Mouse (Mus musculus) kidney, postnatal 36 days (tissue): ENCODE measurements around the gene Rasa2.
A peak's percentile ranks its signal among the peaks of the same experiment; 100 is the strongest.

Experiments
- DNase-seq, 2 experiments: peaks; one replicate each; pipeline ENCODE4 v3.0.0; 2021 to 2022; ENCODE audit warnings: mixed read lengths in 2 of 2

Gene Rasa2

DNA sequence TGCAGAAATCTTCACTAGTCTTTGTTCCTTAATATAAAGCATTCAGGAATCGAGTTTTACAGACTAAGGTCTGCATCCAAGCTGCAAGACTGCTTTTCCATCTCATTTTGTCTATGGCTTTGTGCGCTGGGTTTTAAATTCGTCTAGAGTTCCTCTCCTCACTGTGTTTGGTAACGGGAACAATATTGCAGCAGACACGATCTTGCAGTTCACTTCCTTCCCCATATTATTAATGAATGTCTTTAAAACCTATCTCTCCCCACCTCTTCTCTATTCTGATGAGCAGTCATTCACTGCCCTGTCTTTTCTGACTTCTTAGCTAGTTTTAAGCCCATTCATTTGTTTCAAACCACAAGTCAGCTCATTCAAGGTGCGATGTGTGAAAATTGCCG, 5.7 kb upstream of the Rasa2 start:
- no peak for DNase-seq

DNA sequence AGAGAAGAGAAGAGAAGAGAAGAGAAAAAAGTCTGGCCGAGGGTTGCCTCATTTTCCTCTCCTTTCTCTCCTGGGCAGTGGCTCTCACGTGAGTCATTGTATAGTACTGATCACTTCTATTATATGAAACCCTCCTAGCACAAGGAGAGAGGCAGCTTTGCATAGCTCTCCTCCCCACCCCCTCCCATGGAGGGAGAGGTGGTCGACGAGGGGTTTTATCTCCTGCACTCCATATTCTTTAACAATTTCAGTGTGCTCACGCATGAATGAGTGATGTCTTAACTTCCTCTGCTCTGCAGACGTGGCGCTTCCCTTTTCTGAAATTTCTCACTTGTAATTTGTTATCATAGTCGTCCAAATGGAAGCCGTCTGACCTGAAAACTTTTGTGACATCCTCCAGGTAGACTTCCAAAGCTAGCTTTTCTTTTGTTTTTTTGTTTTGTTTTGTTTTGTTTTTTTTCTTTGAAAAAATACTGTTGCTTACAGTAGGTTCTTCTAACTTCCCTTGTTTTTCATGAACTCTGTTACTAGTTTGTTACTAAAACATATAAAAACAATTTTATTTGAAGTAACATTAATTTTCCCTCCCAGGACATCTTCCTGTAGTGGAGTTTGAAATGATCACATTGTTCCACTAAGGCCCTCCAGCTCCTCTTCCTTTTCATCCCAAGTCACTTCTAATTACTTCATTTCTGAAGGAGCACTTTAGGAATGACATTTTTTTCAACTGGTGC, 5.2 kb upstream of the Rasa2 start:
- DNase-seq: no peak

DNA sequence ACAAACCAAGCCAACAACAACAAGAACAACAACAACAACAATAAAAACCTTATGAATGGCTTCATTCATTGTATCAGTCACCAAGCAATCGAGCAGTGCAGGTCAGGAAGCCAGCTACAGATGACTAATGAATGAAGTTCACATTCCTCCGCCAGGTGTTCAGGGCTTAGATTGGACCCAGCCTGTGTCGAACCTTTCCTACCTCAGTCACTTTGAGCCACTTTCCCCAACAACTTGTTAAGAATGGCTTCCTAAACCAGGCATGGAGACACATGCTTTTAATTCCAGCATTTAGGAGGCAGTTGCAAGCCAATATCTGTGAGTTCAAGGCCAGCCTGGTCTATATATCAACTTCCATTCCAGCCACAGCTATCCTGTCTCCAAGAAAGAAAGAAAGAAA, 4.5 kb upstream of the Rasa2 start:
- DNase-seq: no peak

DNA sequence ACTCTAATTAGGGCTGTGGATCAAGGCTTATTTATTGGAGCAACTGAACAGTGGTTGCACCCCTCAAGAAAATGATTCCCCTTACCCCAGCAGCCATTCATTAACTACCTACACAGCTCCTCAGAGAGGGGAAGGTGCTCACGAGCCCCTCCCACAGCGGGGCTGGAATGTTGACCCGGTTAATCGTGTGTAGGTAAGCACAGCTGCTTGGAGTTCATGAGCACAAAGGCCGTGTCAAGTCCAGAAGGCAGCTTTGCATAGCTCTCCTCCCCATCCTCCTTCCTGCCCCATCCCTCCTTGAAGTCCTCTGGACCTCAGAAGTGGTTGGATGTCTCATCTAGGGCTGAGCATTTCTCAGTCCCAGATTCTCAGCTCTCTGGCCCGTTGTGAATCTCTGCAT, 3.8 kb upstream of the Rasa2 start:
- peak; percentile 80 to 90 for DNase-seq

DNA sequence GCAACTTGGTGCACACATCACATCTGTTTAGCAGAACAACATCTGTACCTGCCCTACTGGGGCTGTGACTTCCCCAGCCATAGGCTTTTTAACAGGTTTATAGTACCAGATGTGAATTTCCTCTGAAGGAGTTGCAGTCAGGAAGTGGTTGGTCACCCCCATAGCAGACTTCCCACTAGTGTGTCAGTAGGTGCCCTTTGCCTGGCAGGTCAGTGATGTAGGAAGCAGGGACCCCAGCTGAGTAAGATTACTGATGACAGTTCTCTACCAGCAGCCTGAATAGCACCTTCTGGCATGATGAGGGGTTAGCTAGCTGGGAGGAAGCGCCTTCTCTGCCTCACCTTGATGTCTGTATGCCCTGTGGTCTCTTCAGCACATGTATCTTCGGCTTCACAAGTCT, 2.4 kb upstream of the Rasa2 start:
- DNase-seq: no peak

DNA sequence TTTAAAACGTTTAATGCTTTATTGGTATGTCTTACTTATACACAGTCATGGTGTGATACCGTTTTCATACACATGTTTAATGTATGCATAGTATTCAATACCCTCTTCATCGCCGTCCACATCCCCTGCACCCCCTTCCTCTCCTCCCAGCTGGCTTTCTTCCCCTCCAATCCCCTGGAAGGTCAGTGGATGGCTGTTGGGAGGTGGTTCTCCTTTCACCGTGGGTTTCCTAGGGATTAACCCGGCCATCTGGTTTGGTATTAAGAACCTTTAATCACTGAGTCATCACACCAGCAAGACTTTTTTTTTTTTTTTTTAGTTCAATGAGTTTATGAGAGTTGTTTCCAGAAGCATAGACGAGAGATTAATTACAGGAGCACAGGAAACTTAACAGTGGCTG, 1.3 kb upstream of the Rasa2 start:
- DNase-seq: peak; percentile 66 to 76

DNA sequence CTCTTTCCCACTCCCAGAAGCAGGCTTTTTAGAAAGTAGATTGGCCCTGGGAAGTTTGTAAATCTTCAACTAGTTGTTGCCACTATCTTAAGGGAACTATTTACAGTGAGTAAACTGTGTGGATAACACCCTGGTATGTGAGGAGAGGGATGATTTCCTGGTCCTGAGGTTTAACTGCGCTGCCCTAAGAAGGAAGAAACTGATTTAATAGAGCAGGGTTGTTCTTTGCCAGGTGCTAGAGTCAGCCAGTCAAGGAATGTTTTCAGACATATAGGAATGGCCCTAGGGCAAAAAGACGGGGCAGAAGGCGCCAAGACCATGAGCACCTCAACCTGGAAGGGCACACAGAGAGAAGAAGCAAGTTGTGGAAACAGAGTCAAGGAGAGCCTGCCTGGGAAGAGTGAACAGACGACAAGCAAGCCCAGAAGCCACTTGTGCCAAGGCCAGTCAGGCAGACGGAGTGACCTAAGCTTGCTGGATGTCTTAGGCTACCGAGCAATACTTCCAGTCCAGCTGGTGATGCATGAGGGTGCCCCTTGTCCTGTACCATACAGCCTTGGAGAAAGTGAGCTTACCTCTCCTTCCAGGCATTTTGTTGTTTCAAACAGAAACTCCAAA, 765 bp upstream of the Rasa2 start:
- peak; percentile 41 to 48 for DNase-seq

DNA sequence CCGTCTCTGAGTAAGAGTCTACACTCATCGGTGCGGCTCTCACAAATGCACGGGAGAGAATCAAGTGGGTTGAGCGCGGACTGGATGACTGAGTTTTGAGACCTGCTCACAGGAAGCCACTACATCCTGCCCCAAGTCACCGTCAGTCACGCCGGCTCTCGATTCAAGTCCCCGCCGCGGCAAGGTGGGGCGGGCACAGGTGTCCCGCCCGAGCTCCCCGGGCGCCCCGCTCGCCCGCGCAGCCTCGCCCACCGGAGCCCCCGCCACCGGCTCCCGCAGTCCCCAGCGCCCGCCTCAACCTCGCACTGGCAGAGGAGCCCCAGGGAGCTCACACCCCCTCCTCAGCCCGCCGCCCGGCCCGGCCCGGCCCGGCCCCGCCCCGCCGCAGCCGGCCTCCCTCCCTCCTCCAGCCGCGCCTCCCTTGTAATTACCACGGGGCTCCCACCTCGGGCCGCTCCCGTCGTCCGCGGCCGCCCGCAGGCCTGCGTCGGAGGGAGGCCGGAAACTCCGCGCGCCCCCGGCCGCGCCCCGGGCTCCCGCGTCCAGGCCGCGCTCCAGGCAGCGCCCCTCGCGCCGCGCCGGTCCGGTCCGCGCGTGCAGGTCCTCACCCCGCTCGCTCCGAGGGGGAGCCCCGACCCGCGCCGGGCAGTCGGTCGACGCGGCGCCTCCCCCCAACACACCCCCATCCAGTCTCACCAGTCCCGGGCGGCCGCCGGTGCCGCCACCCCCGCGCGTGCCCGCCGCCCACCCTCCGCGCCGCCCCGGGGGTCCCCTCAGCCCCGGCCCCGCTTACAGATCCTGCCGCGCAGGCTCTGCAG, 637 bp downstream of the Rasa2 start:
- peak; percentile 59 to 78 for DNase-seq

DNA sequence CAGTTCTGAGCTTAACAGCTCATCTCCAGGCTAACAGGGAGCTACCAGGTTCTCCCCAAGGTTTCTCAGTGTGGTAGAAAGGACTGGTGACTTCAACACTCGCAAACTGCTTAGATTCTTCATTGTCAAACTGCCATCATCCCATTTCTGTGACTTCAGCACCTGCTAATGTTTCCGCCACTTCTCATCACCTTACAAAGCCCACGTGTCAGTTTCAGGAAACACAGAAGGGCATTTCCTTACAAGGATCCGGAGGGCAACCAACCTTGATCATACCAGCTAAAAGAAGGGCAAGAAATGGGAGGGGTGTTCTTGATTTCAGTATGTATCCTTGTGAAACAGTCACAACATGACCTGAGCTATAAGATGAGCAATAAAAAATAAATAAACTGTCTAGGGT, 2.3 kb downstream of the Rasa2 start:
- no peak for DNase-seq

DNA sequence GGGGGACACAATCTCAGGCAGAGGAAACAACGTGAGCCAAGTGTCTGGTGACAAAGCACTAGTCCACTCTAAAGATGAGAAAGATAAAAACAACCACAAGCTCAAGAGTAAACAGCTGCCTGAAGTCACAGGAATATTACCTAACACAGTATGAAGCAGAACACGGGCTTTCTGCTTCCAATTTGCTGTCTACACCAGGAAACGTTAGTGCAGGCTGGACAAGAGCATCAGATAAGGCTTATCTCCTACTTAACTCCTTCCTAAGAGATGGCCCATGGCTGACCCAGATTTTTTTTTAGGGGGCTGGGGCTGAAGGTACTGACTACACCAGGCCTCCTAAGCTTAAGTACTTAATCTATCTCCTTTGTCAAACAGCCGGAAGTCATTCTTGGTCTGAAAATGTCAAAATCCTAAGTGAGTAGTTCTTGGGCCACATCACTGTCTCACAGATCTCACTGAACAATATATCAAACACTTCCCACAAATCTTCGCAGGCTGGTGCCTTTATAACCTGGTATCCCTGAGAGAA, 3.8 kb downstream of the Rasa2 start:
- DNase-seq: no peak

DNA sequence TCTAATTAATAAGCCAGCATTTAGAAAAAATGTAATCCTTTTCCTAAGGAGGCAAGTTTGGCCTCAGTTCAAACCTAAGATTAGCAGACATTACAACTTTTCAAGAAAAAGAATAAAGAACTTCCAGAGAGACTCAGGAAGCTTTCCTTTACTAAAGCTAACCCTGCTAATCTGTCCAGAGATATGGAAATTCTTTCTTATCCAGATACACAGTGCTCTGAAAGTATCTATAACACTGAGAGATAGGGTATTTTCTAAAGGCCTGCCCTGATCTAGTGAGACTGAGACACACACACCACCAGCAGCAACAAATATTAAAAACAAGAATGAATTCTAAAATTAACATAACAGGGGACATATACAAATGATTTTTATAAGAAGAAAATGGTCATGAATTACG, 4.4 kb downstream of the Rasa2 start:
- no peak for DNase-seq

DNA sequence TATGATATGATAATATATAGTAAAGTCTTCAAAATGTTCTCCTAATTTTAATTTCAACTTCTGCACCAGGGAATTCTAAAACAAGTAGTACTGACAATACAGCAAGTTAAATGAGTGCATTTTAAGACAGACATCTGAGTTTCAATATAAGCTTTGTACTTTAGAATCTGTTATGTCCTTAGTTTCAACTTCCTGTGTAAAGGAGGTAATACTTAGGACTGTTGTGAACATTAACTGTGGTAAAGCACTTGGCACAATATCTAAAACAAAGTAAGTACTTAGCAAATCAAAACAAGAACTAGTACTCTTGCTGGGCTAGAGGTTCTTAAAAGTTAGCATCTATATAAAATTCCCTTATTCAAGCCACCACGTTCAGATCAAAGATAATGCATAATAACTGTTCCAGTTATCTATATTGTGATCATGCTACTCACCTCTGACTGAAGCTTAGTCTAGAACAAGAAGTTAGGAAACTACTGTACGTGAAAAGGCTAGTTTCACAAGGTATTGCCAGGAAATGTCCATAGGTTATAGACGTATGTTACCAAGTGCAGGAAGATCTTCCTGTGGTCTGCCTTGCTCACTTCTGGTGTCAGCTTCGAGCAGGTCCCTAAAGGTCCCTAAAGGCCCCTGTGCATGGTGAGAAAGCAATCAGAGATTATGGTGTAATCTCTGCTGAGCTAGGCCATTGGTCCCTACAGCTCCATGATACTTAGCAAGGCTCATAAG, 12.8 kb downstream of the Rasa2 start:
- no peak for DNase-seq

DNA sequence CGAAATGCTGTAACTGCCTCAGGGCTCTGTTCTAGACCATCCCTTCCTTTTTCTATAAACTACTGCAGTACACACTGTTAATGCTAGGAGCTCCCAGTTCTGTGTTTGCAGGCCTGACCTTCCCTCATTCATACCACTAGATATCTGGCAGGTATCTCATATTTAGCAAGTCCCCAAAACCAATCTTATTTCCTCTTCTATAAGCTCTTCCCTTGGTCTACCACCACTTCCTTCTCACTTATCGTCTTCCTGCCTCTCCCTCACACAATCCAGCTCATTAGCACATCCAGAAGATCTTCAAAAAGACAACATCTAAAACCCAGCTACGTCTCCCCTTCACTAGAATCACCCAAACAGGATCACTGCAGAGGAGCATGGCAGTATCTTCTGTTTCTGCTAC, 19.1 kb downstream of the Rasa2 start:
- no peak for DNase-seq

DNA sequence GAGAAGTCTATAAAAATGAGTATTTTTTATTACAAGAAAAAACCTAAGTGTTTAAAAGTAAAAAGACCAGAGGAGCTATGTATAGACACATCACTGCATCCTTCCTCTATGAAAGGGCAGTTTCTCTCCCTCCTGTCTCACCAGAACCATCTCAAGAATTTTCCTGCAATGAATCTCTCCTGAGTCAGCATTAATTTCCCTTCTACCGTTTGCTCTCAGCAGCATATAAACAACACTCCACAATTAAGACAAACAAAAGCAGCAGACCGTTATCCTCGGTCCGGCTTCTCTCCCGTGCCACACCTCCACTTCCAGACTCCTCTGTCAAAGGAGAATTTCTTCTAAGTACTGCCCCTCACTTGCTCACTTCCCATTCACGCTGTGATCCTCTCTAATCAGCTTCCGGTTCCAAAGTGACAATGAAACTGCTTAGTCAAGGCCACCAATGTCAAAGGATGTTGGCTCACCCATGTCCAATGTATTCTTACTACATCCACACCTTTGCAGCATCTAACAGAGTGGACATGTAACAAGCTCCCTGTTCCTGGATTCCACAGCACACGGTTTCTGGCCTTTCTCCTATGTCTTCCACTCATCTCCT, 19.6 kb downstream of the Rasa2 start:
- DNase-seq: no peak

DNA sequence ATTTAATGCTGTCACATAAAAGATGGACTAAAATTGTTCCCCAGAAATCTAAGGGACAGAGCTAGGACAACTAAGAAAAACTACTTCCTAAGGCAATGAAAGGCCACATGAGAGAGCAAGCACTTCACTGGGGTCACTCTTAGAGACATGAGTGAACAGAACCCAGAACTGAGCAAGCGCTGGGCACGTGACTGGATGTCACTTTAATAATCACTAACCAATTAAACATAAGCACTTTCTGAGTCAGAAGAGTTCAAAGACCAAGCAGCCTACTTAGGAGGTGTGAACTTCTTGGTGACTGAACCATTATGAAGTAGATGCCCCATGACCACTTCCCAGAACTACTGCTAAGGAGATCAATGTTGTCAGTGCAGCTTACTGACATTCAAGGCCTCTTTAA, 20.6 kb downstream of the Rasa2 start:
- peak; percentile 56 to 71 for DNase-seq

DNA sequence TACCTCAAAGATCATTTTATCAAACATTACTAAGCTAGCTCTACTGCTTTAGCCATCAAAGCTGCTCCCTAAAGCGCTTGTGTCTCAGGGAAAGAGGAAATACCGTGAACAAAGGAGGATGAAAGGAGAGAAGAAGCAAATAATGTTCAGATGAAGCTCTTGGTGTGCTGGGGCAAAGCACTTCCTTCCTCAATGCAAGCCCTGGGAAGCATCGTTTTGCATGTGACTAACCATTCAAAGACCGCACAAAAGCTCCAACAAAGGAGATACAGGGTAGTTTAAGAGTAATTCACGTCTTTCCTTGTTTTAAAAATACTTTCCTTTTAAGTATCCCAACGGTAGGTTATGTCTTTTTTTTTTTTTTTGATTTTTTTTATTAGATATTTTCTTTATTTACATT, 28.0 kb downstream of the Rasa2 start:
- DNase-seq: no peak

DNA sequence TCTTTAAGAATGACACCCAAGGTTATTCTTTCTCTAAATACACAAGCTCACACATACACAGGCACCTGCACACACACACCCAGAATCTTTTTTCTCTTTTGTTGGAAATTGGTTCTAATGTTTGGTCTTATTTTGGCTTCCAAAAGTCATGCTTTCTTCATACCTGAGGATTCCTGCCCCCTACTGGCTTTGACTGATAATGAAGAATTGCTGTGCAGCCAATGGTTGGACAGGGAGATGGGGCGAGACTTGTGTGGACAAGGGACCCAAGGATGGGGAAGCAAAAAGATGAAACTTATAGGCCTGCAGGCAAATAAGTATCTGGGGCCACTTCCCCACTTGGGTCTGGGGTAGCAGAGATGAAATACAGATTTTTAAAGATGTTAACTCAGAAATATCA, 33.5 kb downstream of the Rasa2 start:
- DNase-seq: peak in 1 of 2 experiments; percentile 11

DNA sequence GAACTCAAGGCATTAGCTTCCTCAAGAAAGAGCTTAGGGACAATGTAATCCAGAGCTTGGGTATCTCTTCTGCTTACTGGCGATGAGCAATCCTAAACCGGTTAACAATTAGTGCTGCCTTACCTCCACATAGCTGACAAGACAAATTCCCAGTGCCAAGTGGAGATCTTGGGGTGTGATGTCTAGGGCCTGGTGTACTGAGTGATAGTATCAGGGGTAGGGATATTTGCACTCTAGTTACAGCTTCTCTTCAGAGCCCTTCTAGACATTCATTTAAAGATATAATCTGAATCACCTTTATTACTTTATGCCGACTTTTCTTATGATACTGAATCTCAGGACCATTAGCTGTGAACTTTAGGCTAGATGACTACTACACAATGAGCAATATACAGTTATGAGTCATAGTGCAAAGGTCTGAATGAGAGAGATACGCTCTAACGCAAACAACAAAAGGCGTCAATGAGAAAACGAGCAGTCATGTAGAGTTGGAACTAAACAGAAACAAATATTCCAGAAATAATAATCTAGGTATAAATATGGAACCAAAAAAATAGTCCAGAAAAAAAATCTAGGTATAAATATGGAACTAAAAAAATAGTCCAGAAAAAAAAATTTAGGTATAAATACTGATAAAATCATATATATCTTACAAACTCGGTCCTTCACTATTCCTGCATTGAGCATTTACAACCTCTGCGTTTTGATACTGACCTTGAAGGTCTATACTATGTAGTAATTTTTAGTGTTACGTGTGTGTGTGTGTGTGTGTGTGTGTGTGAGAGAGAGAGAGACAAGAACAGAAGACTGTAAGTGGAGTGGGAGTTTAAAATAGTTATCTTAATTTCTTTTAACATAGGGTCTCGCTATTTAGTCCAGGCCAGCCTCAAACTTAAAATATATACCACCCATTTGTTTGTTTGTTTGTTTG, 38.5 kb downstream of the Rasa2 start:
- DNase-seq: no peak

DNA sequence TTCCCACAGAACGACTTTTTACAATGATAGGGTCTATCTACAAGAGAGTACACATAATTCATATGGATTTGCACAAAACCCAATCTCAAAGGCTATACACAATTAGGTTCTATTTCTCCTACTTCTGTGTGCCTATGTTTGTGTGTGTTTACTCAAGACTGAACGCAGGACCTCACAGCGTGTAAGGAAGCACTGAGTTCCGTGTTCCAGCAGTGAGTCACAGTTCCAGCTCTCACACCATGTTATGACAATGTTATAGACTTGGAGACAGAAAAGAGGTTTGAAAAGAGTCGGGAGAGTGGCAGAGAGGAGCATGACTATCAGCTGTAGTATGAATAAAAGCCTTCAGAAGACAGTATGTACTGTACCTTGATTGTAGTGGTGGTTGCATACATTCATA, 42.1 kb downstream of the Rasa2 start:
- no peak for DNase-seq

DNA sequence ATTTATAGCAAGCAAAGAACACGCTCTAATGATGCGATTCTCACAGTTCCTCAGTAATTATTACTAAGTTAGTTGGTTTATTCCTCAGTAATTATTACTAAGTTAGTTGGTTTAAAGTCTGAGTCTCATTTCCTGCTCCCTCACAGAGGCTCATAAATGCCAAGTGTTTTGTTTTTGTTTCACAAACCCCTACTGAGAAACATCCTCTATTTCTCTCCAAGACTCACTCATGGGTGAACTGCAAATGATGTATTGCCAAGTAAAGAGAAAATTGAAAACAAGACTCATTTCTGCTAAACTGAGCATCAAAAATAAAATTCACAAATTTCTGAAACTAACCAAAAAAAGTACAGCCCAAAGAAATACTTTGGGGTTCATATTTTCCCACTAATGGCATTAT, 47.9 kb downstream of the Rasa2 start:
- no peak for DNase-seq

DNA sequence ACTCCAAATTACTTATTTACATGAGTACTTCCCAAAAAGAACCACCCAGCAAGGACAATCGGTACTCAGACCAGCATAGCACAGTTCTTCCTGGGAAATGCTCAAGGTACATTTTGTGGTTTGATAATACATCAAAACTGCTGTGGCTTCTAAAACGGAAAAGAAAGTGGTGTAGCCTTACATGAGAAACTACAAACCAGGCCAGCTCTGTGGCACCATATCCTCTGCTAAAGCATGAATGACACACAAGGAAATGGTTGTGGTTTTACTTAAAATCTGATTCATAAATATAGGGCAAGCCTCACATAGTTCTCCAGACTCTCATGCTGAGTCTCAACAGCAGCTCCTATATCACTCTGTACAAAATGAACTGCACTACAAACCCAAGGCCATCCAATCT, 48.3 kb downstream of the Rasa2 start:
- DNase-seq: no peak

DNA sequence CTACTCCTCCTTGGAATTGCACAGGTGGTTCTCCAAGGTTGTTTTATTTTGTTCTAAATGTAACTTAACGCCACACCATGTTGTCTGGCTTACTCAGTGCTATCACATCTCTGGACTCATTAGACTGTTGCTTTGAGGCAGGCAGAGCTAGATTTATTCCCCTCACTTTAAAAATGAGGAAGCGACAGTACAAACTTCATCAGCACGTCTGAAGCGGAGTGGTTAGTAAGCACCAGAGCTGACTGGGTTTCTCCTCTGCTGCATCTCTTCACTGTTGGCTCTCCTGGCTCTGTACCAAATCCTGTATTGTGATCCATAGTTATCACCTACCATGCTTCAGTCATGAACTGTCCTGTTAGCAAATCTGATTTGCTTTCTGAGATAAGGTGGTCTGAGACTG, 53.2 kb downstream of the Rasa2 start:
- no peak for DNase-seq
